Mouse (Mus musculus) lung, embryonic 16.5 days (tissue): ENCODE results near the gene Micu1. TPM values are rescaled to one million over a fixed set of nuclear protein-coding genes. Genes with fewer than 3 reads are reported as not detected.

Experiments used
- ATAC-seq: fragments of 200-750 bp; cut with Nextera tagmentation; 2 replicates; pipeline ENCODE4 v1.8.0; 2017; ENCODE audit warnings: low read depth, mild to moderate bottlenecking, moderate library complexity
- H3K27ac ChIP-seq: fragments of 300-500 bp; sonication (generic); 2 replicates; pipeline ENCODE4 v1.5.1; 2014; ENCODE audit warnings: mild to moderate bottlenecking, control low read depth, low read length
- H3K27me3 ChIP-seq: fragments of 300-500 bp; sonication (generic); 2 replicates; pipeline ENCODE4 v1.6.1; 2014; ENCODE audit warnings: low read depth, low read length, mixed read lengths; ENCODE audit not compliant: control insufficient read depth, insufficient read depth
- H3K36me3 ChIP-seq: fragments of 300-500 bp; sonication (generic); 2 replicates; pipeline ENCODE4 v1.6.1; 2014; ENCODE audit warnings: low read length; ENCODE audit not compliant: control insufficient read depth, insufficient read depth
- H3K4me1 ChIP-seq: fragments of 300-500 bp; sonication (generic); replicated peaks from 2 replicates; pipeline ENCODE4 v1.6.1; 2014; ENCODE audit warnings: low read length, mixed read lengths; ENCODE audit not compliant: control insufficient read depth, insufficient read depth
- H3K4me2 ChIP-seq: fragments of 300-500 bp; sonication (generic); 2 replicates; pipeline ENCODE4 v1.6.1; 2014; ENCODE audit warnings: low read depth, low read length, control low read depth
- H3K4me3 ChIP-seq: fragments of 300-500 bp; sonication (generic); 2 replicates; pipeline ENCODE4 v1.5.1; 2014; ENCODE audit warnings: mild to moderate bottlenecking, low read length, control low read depth
- H3K9ac ChIP-seq: fragments of 300-500 bp; sonication (generic); 2 replicates; pipeline ENCODE4 v1.6.1; 2014; ENCODE audit warnings: low read length, control low read depth
- H3K9me3 ChIP-seq: fragments of 300-500 bp; sonication (generic); 2 replicates; pipeline ENCODE4 v1.6.1; 2016; ENCODE audit warnings: low read length; ENCODE audit not compliant: control insufficient read depth
- WGBS: fragments of 180-500 bp; shearing (Covaris S2); extraction: QIAGEN DNeasy Blood & Tissue Kit; methylation state at CpG from one replicate; pipeline ENCODE4 v1.1.7; 2014; 5-methylcytosine and 5-hydroxymethylcytosine counted together
- polyA plus RNA-seq: library from polyadenylated mRNA; unstranded; fragments of >200 nt; fragmentation: Nextera tagmentation; extraction: Ambion mirVana; gene quantifications from 2 replicates; pipeline ENCODE4 v1.2.1, GENCODE M21; 2015

The Micu1 gene
- polyA plus RNA-seq, 1 experiment from 2014 or later: 68.8 TPM

GRCm38 (mm10) chr10:59896211-59896610 is 193.9 kb downstream of the Micu1 start:
- Histone ChIP-seq H3K4me1 (peaks cover 44% of the 10 kb centered on the region), H3K4me2 (no peak overlapping the region), H3K36me3 (peaks cover 44% of the 10 kb centered on the region), H3K9ac (no peak overlapping the region), H3K4me3 (no peak overlapping the region), H3K9me3 (no peaks in the 10 kb centered on the region), H3K27ac (no peak overlapping the region), H3K27me3 (no peaks in the 10 kb centered on the region)
- no peak for ATAC-seq
- WGBS: 94% methylated on average over 4 of the region's 4 CpGs

- Histone ChIP-seq H3K27me3 (no peaks in the 10 kb centered on the region), H3K4me3 (no peak overlapping the region), H3K36me3 (peaks cover 40% of the 10 kb centered on the region), H3K4me2 (no peak overlapping the region), H3K4me1 (peaks cover 44% of the 10 kb centered on the region), H3K9me3 (no peaks in the 10 kb centered on the region), H3K27ac (peak overlapping the region; percentile 47), H3K9ac (0 out of 2 replicates have a peak overlapping the region, but pooled peaks have one; percentile 12)
- no peak for ATAC-seq
- 52% methylated on average over 3 of the region's 3 CpGs for WGBS
Observed at GRCm38 (mm10) chr10:59896911-59897331, 194.6 kb downstream of the Micu1 start.

GRCm38 (mm10) chr10:59897511-59897910 is 195.2 kb downstream of the Micu1 start:
- no peak overlapping the region for H3K9ac ChIP-seq
- no peaks in the 10 kb centered on the region for H3K9me3 ChIP-seq
- peak overlapping the region; percentile 47 for H3K27ac ChIP-seq
- WGBS: 51% methylated on average over 5 of the region's 5 CpGs
- no peaks in the 10 kb centered on the region for H3K27me3 ChIP-seq
- H3K4me3 ChIP-seq: no peak overlapping the region
- ATAC-seq: no peak
- H3K36me3 ChIP-seq: peaks cover 35% of the 10 kb centered on the region
- no peak overlapping the region for H3K4me2 ChIP-seq
- peaks cover 45% of the 10 kb centered on the region for H3K4me1 ChIP-seq

GRCm38 (mm10) chr10:59898180-59898778 is 196.0 kb downstream of the Micu1 start:
- Histone ChIP-seq H3K9ac (peak overlapping the region; percentile 37; the same call in 1 of the 2 replicates), H3K27ac (peak overlapping the region; percentile 92), H3K4me2 (no peak overlapping the region), H3K36me3 (peaks cover 32% of the 10 kb centered on the region), H3K9me3 (no peaks in the 10 kb centered on the region), H3K4me3 (no peak overlapping the region), H3K27me3 (no peaks in the 10 kb centered on the region), H3K4me1 (peaks cover 53% of the 10 kb centered on the region)
- 73% methylated on average over 9 of the region's 9 CpGs for WGBS
- ATAC-seq: no peak

- peak overlapping the region; percentile 25 for H3K4me2 ChIP-seq
- WGBS: 36% methylated on average over 2 of the region's 2 CpGs
- H3K9ac ChIP-seq: peak overlapping the region; percentile 41
- no peak overlapping the region for H3K4me3 ChIP-seq
- H3K27ac ChIP-seq: peak overlapping the region; percentile 92
- no peaks in the 10 kb centered on the region for H3K9me3 ChIP-seq
- H3K4me1 ChIP-seq: peaks cover 57% of the 10 kb centered on the region
- no peak for ATAC-seq
- peaks cover 32% of the 10 kb centered on the region for H3K36me3 ChIP-seq
- H3K27me3 ChIP-seq: no peaks in the 10 kb centered on the region
Observed at GRCm38 (mm10) chr10:59898935-59899334, 196.7 kb downstream of the Micu1 start.

- peak overlapping the region; percentile 92 for H3K27ac ChIP-seq
- peak overlapping the region; percentile 41 for H3K9ac ChIP-seq
- H3K9me3 ChIP-seq: no peaks in the 10 kb centered on the region
- WGBS: 7% methylated on average over 21 of the region's 21 CpGs
- H3K36me3 ChIP-seq: peaks cover 27% of the 10 kb centered on the region
- H3K4me1 ChIP-seq: peaks cover 57% of the 10 kb centered on the region
- ATAC-seq: peak; percentile 95
- H3K27me3 ChIP-seq: no peaks in the 10 kb centered on the region
- no peak overlapping the region for H3K4me3 ChIP-seq
- H3K4me2 ChIP-seq: peak overlapping the region; percentile 25
Observed at GRCm38 (mm10) chr10:59899341-59900173, 197.3 kb downstream of the Micu1 start.

- Histone ChIP-seq H3K4me3 (no peak overlapping the region), H3K27ac (peak overlapping the region; percentile 92), H3K27me3 (no peaks in the 10 kb centered on the region), H3K9ac (peak overlapping the region; percentile 41), H3K4me1 (peaks cover 54% of the 10 kb centered on the region), H3K36me3 (peaks cover 26% of the 10 kb centered on the region), H3K4me2 (peak overlapping the region; percentile 25), H3K9me3 (no peaks in the 10 kb centered on the region)
- ATAC-seq: peak; percentile 4; the same call in 1 of the 2 replicates
- 29% methylated on average over 4 of the region's 4 CpGs for WGBS
Observed at GRCm38 (mm10) chr10:59900174-59900435, 197.8 kb downstream of the Micu1 start.

GRCm38 (mm10) chr10:59900939-59901338 is 198.7 kb downstream of the Micu1 start:
- peaks cover 17% of the 10 kb centered on the region for H3K36me3 ChIP-seq
- H3K4me2 ChIP-seq: no peak overlapping the region
- H3K4me3 ChIP-seq: no peak overlapping the region
- H3K27me3 ChIP-seq: no peaks in the 10 kb centered on the region
- 26% methylated on average over 4 of the region's 4 CpGs for WGBS
- no peak for ATAC-seq
- H3K9me3 ChIP-seq: no peaks in the 10 kb centered on the region
- peaks cover 52% of the 10 kb centered on the region for H3K4me1 ChIP-seq
- peak overlapping the region; percentile 92; the same call in 1 of the 2 replicates for H3K27ac ChIP-seq
- H3K9ac ChIP-seq: no peak overlapping the region

GRCm38 (mm10) chr10:59901463-59901862 is 199.2 kb downstream of the Micu1 start:
- H3K4me1 ChIP-seq: peaks cover 52% of the 10 kb centered on the region
- no peak for ATAC-seq
- WGBS: 79% methylated on average over 1 of the region's 1 CpGs

More at GRCm38 (mm10) chr10:59901463-59901862, 199.2 kb downstream of the Micu1 start:
- Histone ChIP-seq H3K9ac (no peak overlapping the region), H3K9me3 (no peaks in the 10 kb centered on the region), H3K4me2 (no peak overlapping the region), H3K27ac (peak overlapping the region; percentile 24; the same call in 1 of the 2 replicates), H3K27me3 (no peaks in the 10 kb centered on the region), H3K4me3 (no peak overlapping the region), H3K36me3 (peaks cover 13% of the 10 kb centered on the region)
